Mouse (Mus musculus) adipose tissue, adult 10 weeks (tissue): ENCODE results near the gene Gm16506. TPM values are rescaled to one million over a fixed set of nuclear protein-coding genes. Genes with fewer than 3 reads are reported as not detected.

Source experiments
- polyA plus RNA-seq: library from polyadenylated mRNA; stranded (reverse); fragments of 350-450 nt; fragmentation: Illumina TruSeq; extraction: RNeasy Lipid Tissue Mini Kit (QIAGEN cat#74804); gene quantifications from one replicate; pipeline ENCODE4 v1.2.3, GENCODE M21; 2014; ENCODE audit warnings: low read depth, low replicate concordance

Gene Gm16506
- not detected for polyA plus RNA-seq

DNA sequence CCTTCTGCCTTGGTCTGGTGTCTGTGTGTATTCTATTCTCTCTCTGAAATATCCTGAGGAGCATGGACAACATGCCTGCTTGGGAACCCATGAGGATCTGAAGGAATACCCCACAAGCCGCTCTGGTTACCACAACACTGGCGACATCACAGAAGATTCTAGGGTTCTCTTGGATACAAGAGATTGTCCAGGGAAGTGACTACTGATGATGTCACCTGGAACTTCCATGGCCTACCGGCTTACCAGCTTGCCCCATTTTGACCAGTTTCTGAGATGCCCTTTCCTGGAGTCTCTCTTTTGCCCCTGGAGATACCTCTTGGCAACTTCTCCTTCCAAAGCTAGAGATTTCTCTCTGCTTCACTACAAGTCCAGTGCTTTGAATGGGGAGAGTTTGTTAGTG lies at the start of gene Gm16506:
TSS of gene Gm16506 (minus strand) at position 101 of the 400 bp plus-strand sequence.

DNA sequence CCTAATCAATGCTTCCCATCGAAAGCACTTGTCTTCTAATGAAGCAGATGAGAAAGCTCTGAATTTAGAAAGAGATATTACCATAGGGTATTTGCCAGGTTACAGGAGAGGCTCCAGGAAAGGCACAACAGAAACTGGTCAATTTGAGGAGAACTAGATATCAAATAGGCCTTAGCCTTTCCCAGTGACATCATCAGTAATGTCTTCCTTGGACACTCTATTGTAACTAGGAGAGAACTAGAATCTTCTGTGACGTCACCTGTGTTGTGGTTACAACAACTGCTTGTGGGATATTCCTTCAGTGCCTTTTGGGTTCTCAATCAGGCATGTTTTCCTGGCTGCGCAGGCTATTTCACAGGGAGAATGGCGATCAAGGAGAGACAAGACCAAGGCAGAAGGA lies 20.3 kb upstream of the Gm16506 start, which contains the start of gene Gm6526:
TSS of gene Gm6526 (plus strand) at position 301 of the 400 bp plus-strand sequence.

DNA sequence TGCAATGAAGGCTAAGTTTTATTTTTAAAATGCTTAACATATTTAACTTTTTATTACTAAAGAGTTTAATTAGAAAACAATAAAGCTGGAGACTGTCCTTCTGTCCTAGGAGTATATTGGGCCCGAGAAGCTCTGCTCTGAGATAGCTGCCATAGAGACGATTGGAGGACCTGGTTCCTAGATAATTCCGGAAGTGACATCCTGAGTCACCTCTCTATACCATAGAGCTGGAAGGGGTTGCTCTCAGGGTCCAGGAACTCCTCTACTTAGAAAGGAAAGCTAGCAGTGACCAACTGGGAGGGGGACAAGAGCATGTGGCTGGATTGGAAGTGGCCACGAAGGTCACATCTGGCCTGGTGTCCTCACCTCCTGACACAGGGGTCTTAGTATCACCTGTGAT lies 29.7 kb downstream of the Gm16506 start, which contains the start of gene Gm7324:
TSS of gene Gm7324 (plus strand) at position 208 of the 400 bp plus-strand sequence.

DNA sequence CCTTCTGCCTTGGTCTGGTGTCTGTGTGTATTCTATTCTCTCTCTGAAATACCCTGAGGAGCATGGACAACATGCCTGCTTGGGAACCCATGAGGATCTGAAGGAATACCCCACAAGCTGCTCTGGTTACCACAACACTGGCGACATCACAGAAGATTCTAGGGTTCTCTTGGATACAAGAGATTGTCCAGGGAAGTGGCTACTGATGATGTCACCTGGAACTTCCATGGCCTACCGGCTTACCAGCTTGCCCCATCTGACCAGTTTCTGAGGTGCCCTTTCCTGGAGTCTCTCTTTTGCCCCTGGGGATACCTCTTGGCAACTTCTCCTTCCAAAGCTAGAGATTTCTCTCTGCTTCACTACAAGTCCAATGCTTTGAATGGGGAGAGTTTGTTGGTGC lies 50.2 kb downstream of the Gm16506 start, which contains the start of gene Gm8165:
TSS of gene Gm8165 (minus strand) at position 101 of the 400 bp plus-strand sequence.

Other genes starting within 250 kb of the Gm16506 start
- gene Gm5799, start 183.9 kb downstream of the Gm16506 start, polyA plus RNA-seq: 0.77 TPM
- not detected for gene Gm17654, start 148.3 kb downstream of the Gm16506 start, polyA plus RNA-seq
- 0.84 TPM for gene Gm10375, start 119.5 kb downstream of the Gm16506 start, polyA plus RNA-seq
- gene Gm8165, start 50.3 kb downstream of the Gm16506 start, polyA plus RNA-seq: not detected
- 1.3 TPM for gene Gm7324, start 29.7 kb downstream of the Gm16506 start, polyA plus RNA-seq
- not detected for gene Gm6526, start 20.4 kb upstream of the Gm16506 start, polyA plus RNA-seq
- not detected for gene Gm8180, start 57.3 kb upstream of the Gm16506 start, polyA plus RNA-seq
- 0.79 TPM for gene Ear1, start 148.0 kb upstream of the Gm16506 start, polyA plus RNA-seq
- not detected for gene Ear10, start 196.1 kb upstream of the Gm16506 start, polyA plus RNA-seq
- 2.6 TPM for gene Gm8113, start 197.9 kb upstream of the Gm16506 start, polyA plus RNA-seq
- gene Ang5, start 229.6 kb upstream of the Gm16506 start, polyA plus RNA-seq: not detected